Mouse (Mus musculus) forebrain, embryonic 13.5 days (tissue): Measurements from ENCODE around the gene Pip4p1. TPM values are rescaled to one million over a fixed set of nuclear protein-coding genes. Genes with fewer than 3 reads are reported as not detected.
"Not testable (repeated sequence)": the region's sequence is repeated elsewhere in the genome, so short reads cannot be mapped to it uniquely, and the experiment has no call there.

ENCODE experiments used
- ATAC-seq: fragments of 200-750 bp; cut with Nextera tagmentation; 2 replicates; pipeline ENCODE4 v1.8.0; 2017
- H3K27ac ChIP-seq: fragments of 300-500 bp; sonication (generic); 2 replicates; pipeline ENCODE4 v1.5.1; 2015; ENCODE audit warnings: inconsistent platforms, mild to moderate bottlenecking, moderate library complexity
- H3K27me3 ChIP-seq: fragments of 300-500 bp; sonication (generic); 2 replicates; pipeline ENCODE4 v1.6.1; 2015; ENCODE audit warnings: mild to moderate bottlenecking, inconsistent platforms
- H3K36me3 ChIP-seq: fragments of 300-500 bp; sonication (generic); 2 replicates; pipeline ENCODE4 v1.6.1; 2015; ENCODE audit warnings: mild to moderate bottlenecking, inconsistent platforms; ENCODE audit not compliant: poor library complexity, severe bottlenecking
- H3K4me1 ChIP-seq: fragments of 300-500 bp; sonication (generic); 2 replicates; pipeline ENCODE4 v1.6.1; 2015; ENCODE audit warnings: inconsistent platforms
- H3K4me2 ChIP-seq: fragments of 300-500 bp; sonication (generic); 2 replicates; pipeline ENCODE4 v1.6.1; 2015; ENCODE audit warnings: inconsistent platforms, mild to moderate bottlenecking, moderate library complexity
- H3K4me3 ChIP-seq: fragments of 300-500 bp; sonication (generic); 2 replicates; pipeline ENCODE4 v1.5.1; 2015; ENCODE audit warnings: mild to moderate bottlenecking, inconsistent platforms
- H3K9ac ChIP-seq: fragments of 300-500 bp; sonication (generic); 2 replicates; pipeline ENCODE4 v1.6.1; 2015; ENCODE audit warnings: mild to moderate bottlenecking, inconsistent platforms
- H3K9me3 ChIP-seq: fragments of 300-500 bp; sonication (generic); replicated peaks from 2 replicates; pipeline ENCODE4 v1.6.1; 2016; ENCODE audit warnings: inconsistent platforms
- WGBS: fragments of 180-500 bp; shearing (Covaris S2); methylation state at CpG from one replicate; pipeline ENCODE4 v1.1.7; 2015; 5-methylcytosine and 5-hydroxymethylcytosine counted together
- polyA plus RNA-seq: library from polyadenylated mRNA; unstranded; fragments of >200 nt; fragmentation: Nextera tagmentation; extraction: Ambion mirVana; gene quantifications from 2 replicates; pipeline ENCODE4 v1.2.1, GENCODE M21; 2015

The Pip4p1 gene
- polyA plus RNA-seq, 1 experiment from 2014 or later: 73.7 TPM

- H3K4me1 ChIP-seq: peaks cover 3% of the 10 kb centered on the region
- H3K4me2 ChIP-seq: no peak overlapping the region
- H3K27ac ChIP-seq: no peak overlapping the region
- ATAC-seq: no peak
- H3K9ac ChIP-seq: no peak overlapping the region
- no peaks in the 10 kb centered on the region for H3K27me3 ChIP-seq
- WGBS: 51% methylated on average over 1 of the region's 1 CpGs
- H3K9me3 ChIP-seq: no peaks in the 10 kb centered on the region
- no peaks in the 10 kb centered on the region for H3K36me3 ChIP-seq
- H3K4me3 ChIP-seq: no peak overlapping the region
Observed at GRCm38 (mm10) chr14:50936649-50937048, 6.0 kb upstream of the Pip4p1 start.

- 11% methylated on average over 12 of the region's 12 CpGs for WGBS
- Histone ChIP-seq H3K27me3 (no peaks in the 10 kb centered on the region), H3K36me3 (peaks cover 30% of the 10 kb centered on the region), H3K27ac (peak overlapping the region; percentile 85), H3K4me1 (peaks cover 31% of the 10 kb centered on the region), H3K9me3 (no peaks in the 10 kb centered on the region), H3K4me3 (peak overlapping the region; percentile 97), H3K9ac (peak overlapping the region; percentile 65), H3K4me2 (peak overlapping the region; percentile 68)
- ATAC-seq: no peak
Observed at GRCm38 (mm10) chr14:50931493-50932020, 901 bp upstream of the Pip4p1 start.

GRCm38 (mm10) chr14:50930377-50930753, 291 bp downstream of the Pip4p1 start:
- H3K9ac ChIP-seq: peak overlapping the region; percentile 99
- H3K4me2 ChIP-seq: peak overlapping the region; percentile 77
- H3K36me3 ChIP-seq: peaks cover 37% of the 10 kb centered on the region
- H3K27me3 ChIP-seq: no peaks in the 10 kb centered on the region
- peak overlapping the region; percentile 97 for H3K4me3 ChIP-seq
- H3K4me1 ChIP-seq: peaks cover 43% of the 10 kb centered on the region
- WGBS: under 1% methylated on average over 32 of the region's 38 CpGs
- peak; percentile 46 for ATAC-seq
- peak overlapping the region; percentile 83 for H3K27ac ChIP-seq
- no peaks in the 10 kb centered on the region for H3K9me3 ChIP-seq

GRCm38 (mm10) chr14:50929951-50930350, 705 bp downstream of the Pip4p1 start:
- Histone ChIP-seq H3K27ac (peak overlapping the region; percentile 83), H3K4me2 (peak overlapping the region; percentile 77), H3K27me3 (no peaks in the 10 kb centered on the region), H3K9me3 (no peaks in the 10 kb centered on the region), H3K4me3 (peak overlapping the region; percentile 97), H3K9ac (peak overlapping the region; percentile 99), H3K36me3 (peaks cover 37% of the 10 kb centered on the region), H3K4me1 (peaks cover 43% of the 10 kb centered on the region)
- no peak for ATAC-seq
- 15% methylated on average over 10 of the region's 10 CpGs for WGBS

- Histone ChIP-seq H3K4me3 (no peak overlapping the region), H3K27me3 (no peaks in the 10 kb centered on the region), H3K9me3 (no peaks in the 10 kb centered on the region), H3K36me3 (peaks cover 37% of the 10 kb centered on the region), H3K9ac (no peak overlapping the region), H3K4me2 (no peak overlapping the region), H3K27ac (no peak overlapping the region), H3K4me1 (peaks cover 51% of the 10 kb centered on the region)
- ATAC-seq: no peak
- 80% methylated on average over 3 of the region's 3 CpGs for WGBS
Observed at GRCm38 (mm10) chr14:50927366-50927765, 3.3 kb downstream of the Pip4p1 start.

- Histone ChIP-seq H3K27ac (peak overlapping the region; percentile 89), H3K36me3 (peaks cover 37% of the 10 kb centered on the region), H3K4me3 (peak overlapping the region; percentile 88), H3K9ac (peak overlapping the region; percentile 92), H3K4me2 (peak overlapping the region; percentile 83), H3K27me3 (no peaks in the 10 kb centered on the region), H3K9me3 (no peaks in the 10 kb centered on the region), H3K4me1 (peaks cover 44% of the 10 kb centered on the region)
- WGBS: 2% methylated on average over 38 of the region's 38 CpGs
- ATAC-seq: peak; percentile 52; the same call in 1 of the 2 replicates
Observed at GRCm38 (mm10) chr14:50925111-50925920, 5.3 kb downstream of the Pip4p1 start.

GRCm38 (mm10) chr14:50924281-50925064, 6.2 kb downstream of the Pip4p1 start, which contains the start of the genes Osgep and Apex1:
Gene Osgep, minus strand, starts transcription at chr14:50924893.
Gene Apex1, plus strand, starts transcription at chr14:50924968.
- peaks cover 44% of the 10 kb centered on the region for H3K36me3 ChIP-seq
- H3K4me1 ChIP-seq: peaks cover 36% of the 10 kb centered on the region
- H3K27me3 ChIP-seq: no peaks in the 10 kb centered on the region
- peak within 1 kb of the TSS; percentile 92 for H3K9ac ChIP-seq
- peak; percentile 96 for ATAC-seq
- H3K27ac ChIP-seq: peak within 1 kb of the TSS; percentile 89
- H3K4me2 ChIP-seq: peak within 1 kb of the TSS; percentile 83
- peak within 1 kb of the TSS; percentile 88 for H3K4me3 ChIP-seq
- under 1% methylated on average over 57 of the region's 57 CpGs for WGBS
- H3K9me3 ChIP-seq: no peaks in the 10 kb centered on the region

- ATAC-seq, H3K27ac ChIP-seq, H3K27me3 ChIP-seq, H3K9me3 ChIP-seq: not testable (repeated sequence)
- Histone ChIP-seq H3K9ac (peak overlapping the region; percentile 92), H3K4me1 (peaks cover 31% of the 10 kb centered on the region), H3K4me3 (peak overlapping the region; percentile 88), H3K36me3 (peaks cover 40% of the 10 kb centered on the region), H3K4me2 (peak overlapping the region; percentile 83)
- 82% methylated on average over 1 of the region's 1 CpGs for whole genome bisulfite sequencing
Observed at GRCm38 (mm10) chr14:50923437-50923836, 7.2 kb downstream of the Pip4p1 start.

GRCm38 (mm10) chr14:50911356-50911755, 19.3 kb downstream of the Pip4p1 start:
- H3K9me3 ChIP-seq: no peaks in the 10 kb centered on the region
- H3K4me2 ChIP-seq: no peak overlapping the region
- H3K4me3 ChIP-seq: no peak overlapping the region
- no peaks in the 10 kb centered on the region for H3K27me3 ChIP-seq
- no peaks in the 10 kb centered on the region for H3K4me1 ChIP-seq
- no peak overlapping the region for H3K9ac ChIP-seq
- no peak overlapping the region for H3K27ac ChIP-seq
- H3K36me3 ChIP-seq: peaks cover 55% of the 10 kb centered on the region
- WGBS: 44% methylated on average over 3 of the region's 3 CpGs
- ATAC-seq: no peak

GRCm38 (mm10) chr14:50908126-50908525, 22.5 kb downstream of the Pip4p1 start:
- Histone ChIP-seq H3K27ac (no peak overlapping the region), H3K27me3 (no peaks in the 10 kb centered on the region), H3K4me3 (no peak overlapping the region), H3K9me3 (no peaks in the 10 kb centered on the region), H3K9ac (no peak overlapping the region), H3K4me1 (peaks cover 9% of the 10 kb centered on the region), H3K4me2 (no peak overlapping the region), H3K36me3 (peaks cover 26% of the 10 kb centered on the region)
- 82% methylated on average over 4 of the region's 4 CpGs for WGBS
- no peak for ATAC-seq

- H3K9ac ChIP-seq, H3K36me3 ChIP-seq, H3K4me2 ChIP-seq, H3K4me3 ChIP-seq, H3K27me3 ChIP-seq, H3K9me3 ChIP-seq, H3K27ac ChIP-seq, ATAC-seq, H3K4me1 ChIP-seq: not testable (repeated sequence)
Observed at GRCm38 (mm10) chr14:50905327-50905726, 25.3 kb downstream of the Pip4p1 start.

GRCm38 (mm10) chr14:50904828-50905129, 25.9 kb downstream of the Pip4p1 start:
- Histone ChIP-seq H3K4me3 (no peak overlapping the region), H3K9ac (no peak overlapping the region), H3K4me1 (peaks cover 9% of the 10 kb centered on the region), H3K27ac (no peak overlapping the region), H3K36me3 (no peaks in the 10 kb centered on the region), H3K4me2 (no peak overlapping the region), H3K9me3 (no peaks in the 10 kb centered on the region), H3K27me3 (no peaks in the 10 kb centered on the region)
- WGBS: 80% methylated on average over 4 of the region's 4 CpGs
- no peak for ATAC-seq
